Mouse (Mus musculus): ENCODE measurements at regions not wholly inside any gene's neighbourhood (a gene's known extent, or its start where the extent isn't known, plus 50 kb on each side); places are given as distances from the start of the nearest gene placed in this dataset.

DNA sequence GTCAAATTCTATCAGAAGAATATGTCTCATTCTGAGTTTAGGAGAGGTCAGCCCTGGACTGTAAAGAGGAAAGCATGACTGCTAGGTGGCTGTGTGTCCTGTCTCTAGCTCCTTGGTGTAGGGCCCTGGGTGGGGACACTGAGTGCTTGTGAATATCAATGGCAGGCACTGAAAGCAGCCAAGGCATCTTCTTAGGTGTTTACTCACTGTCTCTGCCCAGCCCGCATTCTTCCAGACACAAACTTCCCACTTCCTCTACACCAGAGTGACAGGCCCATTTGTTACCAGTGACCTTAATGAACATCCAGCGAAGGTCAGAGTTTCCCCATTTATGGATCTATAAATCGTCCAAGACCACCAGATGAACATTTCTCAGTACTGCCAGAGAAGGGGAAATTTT, 823.1 kb downstream of the Efna5 start:
- no peak for DNase-seq

DNA sequence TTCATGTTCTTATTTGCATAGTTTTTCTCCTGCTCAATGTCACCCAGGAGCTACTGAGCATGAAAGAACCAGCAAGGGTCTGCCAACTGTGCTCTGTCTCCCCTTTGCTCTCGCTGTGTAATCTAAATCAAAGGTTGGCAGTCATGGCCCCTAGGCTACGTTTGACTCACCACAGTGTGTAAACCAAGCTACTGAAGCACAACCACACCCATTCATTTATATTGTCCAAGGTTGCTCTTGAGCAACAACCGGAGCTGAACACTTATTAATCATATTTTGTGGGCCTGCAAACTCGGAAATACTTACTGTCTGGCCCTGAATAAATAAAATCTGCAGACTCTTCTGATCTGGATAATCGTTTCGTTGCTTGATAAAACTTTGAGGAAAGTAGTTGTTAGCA, 826.3 kb downstream of the Efna5 start:
- no peak for DNase-seq

DNA sequence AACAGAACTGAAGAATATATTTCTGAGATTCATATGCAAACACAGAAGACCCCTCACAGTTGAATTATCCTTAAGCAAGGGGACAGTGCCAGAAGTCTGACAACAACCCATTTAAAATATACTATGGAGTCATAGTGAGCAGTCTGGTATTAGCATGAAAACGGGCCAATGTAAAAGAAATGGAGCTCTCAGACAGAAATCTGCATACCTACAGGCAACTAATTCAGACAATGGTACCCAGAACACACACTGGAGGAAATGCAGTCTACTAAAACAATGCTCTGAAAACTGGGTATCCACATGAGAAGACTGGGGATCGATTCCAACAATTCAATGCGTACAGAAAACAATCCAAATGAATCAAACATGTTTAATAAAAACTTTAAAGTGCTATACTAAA, 832.1 kb downstream of the Efna5 start:
- no peak for DNase-seq

DNA sequence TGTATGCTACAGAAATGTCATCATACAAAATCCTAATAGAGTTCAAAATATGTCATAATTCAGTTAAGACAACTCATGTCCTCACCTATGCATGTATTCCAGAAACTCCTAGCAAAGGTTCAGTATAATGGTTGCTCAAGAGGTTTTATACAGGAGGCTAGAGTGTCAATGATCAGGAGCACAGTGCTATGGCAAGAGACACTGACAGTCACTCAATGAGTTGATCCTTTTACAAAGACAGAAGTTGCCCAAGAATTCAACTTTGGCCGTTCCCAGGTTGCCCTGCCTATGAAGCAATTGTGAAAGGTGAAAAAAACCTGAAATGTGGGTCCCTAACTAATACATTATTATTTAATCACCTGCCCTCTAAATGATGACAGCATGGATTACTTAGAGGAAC, 850.5 kb downstream of the Efna5 start:
- no peak for DNase-seq
